Mouse (Mus musculus) gastrocnemius, adult 2 months (tissue): ENCODE results near the gene Tsg101. TPM values are rescaled to one million over a fixed set of nuclear protein-coding genes. Genes with fewer than 3 reads are reported as not detected.
"Not testable (repeated sequence)": the region's sequence is repeated elsewhere in the genome, so short reads cannot be mapped to it uniquely, and the experiment has no call there.

Experiments used
- DNase-seq: peaks from one replicate; pipeline ENCODE4 v3.0.0; 2022
- H3K27ac ChIP-seq: fragments of 200-600 bp; 2 replicates; pipeline ENCODE4 v1.8.1; 2022; ENCODE audit warnings: mild to moderate bottlenecking
- H3K4me3 ChIP-seq: fragments of 200-600 bp; 2 replicates; pipeline ENCODE4 v1.8.1; 2022; ENCODE audit warnings: mild to moderate bottlenecking, moderate library complexity
- CTCF ChIP-seq: fragments of 200-600 bp; IDR thresholded peaks from 2 replicates; pipeline ENCODE4 v1.8.1; 2022; ENCODE audit warnings: antibody characterized with exemption, mild to moderate bottlenecking, moderate library complexity
- intact Hi-C: fragments of 180-260 bp; cut with DNase I; formaldehyde crosslinking; loops from one replicate; pipeline ENCODE4 v1.15.1; 2025
- total RNA-seq, 2 experiments: library from RNA; stranded (reverse); gene quantifications; 2 replicates each; pipeline ENCODE4 v1.2.3; 2021

Tsg101 gene
- total RNA-seq, 2 experiments from 2014 or later: 49.8 to 50.6 TPM

- peak overlapping the region; percentile 77 for H3K4me3 ChIP-seq
- intact Hi-C loops: loop anchor here (5.0 to 10.0 kb wide), 2 partner anchors 67 to 124 kb away; partner anchors contain the start of genes Gtf2h1 and Hps5
- TF ChIP-seq CTCF: no peak
- peak overlapping the region; percentile 99 for H3K27ac ChIP-seq
- no peak for DNase-seq
These were observed 944 bp downstream of the Tsg101 start for GRCm38 (mm10) chr7:46918678-46919371.

DNA sequence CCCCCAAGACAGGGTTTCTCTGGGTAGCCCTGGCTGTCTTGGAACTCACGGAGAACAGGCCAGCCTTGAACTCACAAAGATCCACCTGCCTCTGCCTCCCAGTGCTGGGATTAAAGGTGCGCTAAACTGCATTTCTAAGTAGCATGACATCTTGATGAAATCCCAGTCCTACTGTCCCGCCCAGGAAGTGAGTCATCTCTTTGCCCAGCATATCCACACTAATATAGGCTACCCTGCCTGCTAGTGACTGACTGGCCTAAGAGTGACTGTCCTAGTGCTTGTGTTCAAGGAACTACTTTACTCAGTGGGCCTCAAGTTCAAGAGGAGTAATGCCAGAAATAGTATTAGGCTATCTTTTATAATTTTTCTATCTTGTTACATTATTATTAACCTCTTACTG is 3.4 kb downstream of the Tsg101 start:
- no peak for TF ChIP-seq CTCF
- H3K27ac ChIP-seq: no peak overlapping the region
- no peak for DNase-seq
- intact Hi-C loops: loop anchor here (5.0 to 10.0 kb wide), 2 partner anchors 64 to 122 kb away; partner anchors contain the start of genes Gtf2h1 and Hps5
- no peak overlapping the region for H3K4me3 ChIP-seq

- intact Hi-C loops: loop anchor here (10.0 kb wide), 1 partner anchor 116 kb away; the partner anchor contains the start of genes Gtf2h1 and Hps5
These were observed 8.5 kb downstream of the Tsg101 start for GRCm38 (mm10) chr7:46911250-46911649.

DNA sequence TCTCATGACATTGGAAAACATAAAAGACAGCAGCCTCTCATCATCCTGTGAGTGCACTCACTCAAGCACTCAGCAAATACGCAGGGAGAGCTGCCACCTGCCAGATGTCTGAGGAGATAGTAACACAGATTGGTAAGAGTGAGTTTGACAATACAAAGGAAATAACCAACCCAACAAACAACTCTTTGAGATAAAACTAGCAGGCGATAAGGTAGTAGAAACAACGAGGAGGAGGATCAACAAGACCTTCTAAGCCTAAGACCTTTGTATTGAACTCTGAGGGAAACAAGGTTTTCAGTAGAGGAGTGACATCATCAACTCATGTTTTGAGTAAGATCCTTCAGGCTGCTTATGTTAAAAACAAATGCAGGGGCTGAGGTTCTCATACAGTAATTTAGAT is 20.4 kb downstream of the Tsg101 start:
- intact Hi-C loops: loop anchor here (5.0 kb wide), 1 partner anchor 42 kb away; no protein-coding TSS in a partner anchor
- no peak overlapping the region for H3K27ac ChIP-seq
- no peak for TF ChIP-seq CTCF
- DNase-seq: no peak
- H3K4me3 ChIP-seq: no peak overlapping the region

More at GRCm38 (mm10) chr7:46911250-46911649, 8.5 kb downstream of the Tsg101 start:
- no peak for TF ChIP-seq CTCF
- DNase-seq: no peak
- H3K27ac ChIP-seq: no peak overlapping the region
- H3K4me3 ChIP-seq: no peak overlapping the region

DNA sequence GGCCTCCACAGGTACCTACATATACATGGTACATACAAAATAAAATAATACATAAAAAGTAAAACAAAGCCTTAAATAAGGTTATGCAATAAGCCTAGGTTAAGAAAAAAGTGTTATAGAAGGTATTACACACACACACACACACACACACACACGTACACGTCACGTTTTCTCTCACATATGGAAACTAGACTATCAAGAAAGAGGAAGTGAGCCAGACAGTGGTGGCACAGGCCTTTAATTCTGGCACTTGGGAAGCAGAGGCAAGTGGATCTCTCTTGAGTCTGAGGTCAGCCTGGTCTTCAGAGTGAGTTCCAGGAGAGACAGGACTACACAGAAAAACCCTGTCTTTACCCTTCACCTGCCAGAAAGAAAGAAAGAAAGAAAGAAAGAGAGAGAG is 24.3 kb downstream of the Tsg101 start:
- intact Hi-C loops: loop anchor here (5.0 kb wide), 1 partner anchor 38 kb away; no protein-coding TSS in a partner anchor
- Histone ChIP-seq H3K4me3 (no peak overlapping the region), H3K27ac (no peak overlapping the region)
- TF ChIP-seq CTCF: no peak
- no peak for DNase-seq

GRCm38 (mm10) chr7:46883304-46883703 is 36.5 kb downstream of the Tsg101 start:
- intact Hi-C loops: no loop called here
- H3K27ac ChIP-seq: no peak overlapping the region
- DNase-seq: no peak
- no peak for TF ChIP-seq CTCF
- no peak overlapping the region for H3K4me3 ChIP-seq

DNA sequence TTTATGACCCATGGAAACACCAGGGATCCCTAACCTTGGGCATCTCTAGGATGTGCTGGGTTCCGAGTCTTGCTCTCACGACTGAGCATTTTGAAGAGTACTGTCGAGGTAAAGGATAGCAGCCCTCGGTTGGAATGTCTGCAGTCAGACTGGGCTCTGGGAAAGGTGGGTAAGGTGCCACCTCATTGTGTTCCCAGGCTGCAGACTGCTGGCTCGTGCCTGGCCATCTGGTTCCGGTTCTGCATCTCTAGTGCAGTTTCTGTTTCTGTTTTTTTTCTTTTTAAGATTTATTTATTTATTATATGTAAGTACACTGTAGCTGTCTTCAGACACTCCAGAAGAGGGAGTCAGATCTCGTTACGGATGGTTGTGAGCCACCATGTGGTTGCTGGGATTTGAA is 37.8 kb downstream of the Tsg101 start:
- H3K27ac ChIP-seq, intact Hi-C loops, DNase-seq, H3K4me3 ChIP-seq: not testable (repeated sequence)

- Histone ChIP-seq H3K4me3 (no peak overlapping the region), H3K27ac (no peak overlapping the region)
- intact Hi-C loops: no loop called here
- TF ChIP-seq CTCF: no peak
- no peak for DNase-seq
These were observed 38.8 kb downstream of the Tsg101 start for GRCm38 (mm10) chr7:46880992-46881391.

GRCm38 (mm10) chr7:46879851-46880250 is 39.9 kb downstream of the Tsg101 start:
- intact Hi-C loops: no loop called here
- H3K27ac ChIP-seq: no peak overlapping the region
- DNase-seq: no peak
- no peak overlapping the region for H3K4me3 ChIP-seq
- no peak for TF ChIP-seq CTCF

DNA sequence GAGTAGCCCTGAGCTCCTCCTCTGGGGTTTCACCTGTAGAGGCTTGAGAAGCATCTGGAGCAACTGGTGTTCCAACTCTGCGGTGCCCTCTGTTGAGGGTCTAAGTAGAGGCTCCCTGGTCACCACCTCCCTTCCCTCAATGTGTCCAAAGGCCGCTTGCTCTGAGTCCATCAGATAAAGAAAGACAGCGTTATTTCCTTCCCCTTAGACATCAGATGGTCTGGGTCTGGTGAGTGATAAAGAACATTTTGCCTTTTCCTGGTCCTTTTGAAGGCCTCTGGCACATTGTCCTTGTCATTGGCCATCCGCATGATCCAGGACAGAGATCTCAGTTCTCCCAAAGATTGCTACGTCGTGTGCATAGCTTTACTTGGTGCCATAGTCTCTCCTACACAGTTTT is 42.5 kb downstream of the Tsg101 start:
- H3K27ac ChIP-seq: no peak overlapping the region; the same call in 1 of the 2 replicates
- DNase-seq: no peak
- intact Hi-C loops: no loop called here
- no peak overlapping the region for H3K4me3 ChIP-seq
- TF ChIP-seq CTCF: no peak

DNA sequence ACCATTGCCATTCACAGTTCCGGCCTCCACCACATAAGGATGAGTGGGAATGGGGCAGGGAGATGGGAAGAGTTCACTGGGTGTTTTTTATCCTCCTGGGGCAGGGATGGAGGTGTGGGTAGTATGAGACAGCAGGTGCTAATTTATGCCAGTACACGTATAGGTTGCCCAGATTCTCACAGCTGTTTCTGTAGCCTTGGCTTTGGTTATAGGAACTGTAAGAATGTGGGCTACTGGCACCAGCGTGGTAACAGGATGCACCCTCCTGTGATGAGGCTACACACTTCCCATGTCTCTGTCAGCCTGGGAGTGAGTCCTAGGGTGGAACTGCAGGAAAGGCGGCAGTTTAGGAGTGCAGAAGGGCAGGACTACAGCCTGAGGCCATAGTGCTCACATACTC is 42.9 kb downstream of the Tsg101 start:
- intact Hi-C loops: no loop called here
- no peak overlapping the region for H3K4me3 ChIP-seq
- H3K27ac ChIP-seq: no peak overlapping the region; the same call in 1 of the 2 replicates
- no peak for TF ChIP-seq CTCF
- DNase-seq: peak; percentile 26

GRCm38 (mm10) chr7:46871988-46872387 is 47.8 kb downstream of the Tsg101 start:
- no peak for DNase-seq
- H3K27ac ChIP-seq: no peak overlapping the region
- no peak for TF ChIP-seq CTCF
- H3K4me3 ChIP-seq: no peak overlapping the region
- intact Hi-C loops: no loop called here

GRCm38 (mm10) chr7:46860996-46861395 is 58.8 kb downstream of the Tsg101 start, which contains the start of gene Ldhc:
Gene Ldhc (plus strand): TSS chr7:46861203.
- H3K4me3 ChIP-seq: no peak within 1 kb of the TSS
- TF ChIP-seq CTCF: no peak
- DNase-seq: no peak
- intact Hi-C loops: no loop called here
- H3K27ac ChIP-seq: no peak within 1 kb of the TSS

DNA sequence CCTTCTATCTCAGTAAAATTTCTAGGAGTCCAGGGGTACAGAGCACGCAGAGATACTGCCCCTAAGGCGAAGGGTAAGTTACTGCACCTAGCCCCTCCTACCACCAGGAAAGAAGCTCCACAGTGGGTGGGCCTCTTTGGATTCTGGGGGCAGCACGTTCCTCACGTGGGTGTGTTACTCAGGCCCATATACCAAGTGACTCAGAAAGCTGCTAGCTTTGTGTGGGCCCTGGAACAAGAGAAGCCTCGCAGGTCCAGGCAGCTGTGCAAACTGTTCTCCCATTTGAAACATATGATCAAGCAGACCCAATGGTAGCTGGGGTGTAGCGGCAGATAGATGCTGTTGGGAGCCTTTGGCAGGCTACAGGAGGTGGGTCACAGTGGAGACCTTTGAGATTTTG is 60.7 kb downstream of the Tsg101 start:
- no peak for TF ChIP-seq CTCF
- no peak for DNase-seq
- intact Hi-C loops: loop anchor here (5.0 kb wide), 1 partner anchor 38 kb away; no protein-coding TSS in a partner anchor
- no peak overlapping the region for H3K27ac ChIP-seq
- no peak overlapping the region for H3K4me3 ChIP-seq
